ENCODE assay signal across 15 mouse cellular contexts in the genomic region with DNA sequence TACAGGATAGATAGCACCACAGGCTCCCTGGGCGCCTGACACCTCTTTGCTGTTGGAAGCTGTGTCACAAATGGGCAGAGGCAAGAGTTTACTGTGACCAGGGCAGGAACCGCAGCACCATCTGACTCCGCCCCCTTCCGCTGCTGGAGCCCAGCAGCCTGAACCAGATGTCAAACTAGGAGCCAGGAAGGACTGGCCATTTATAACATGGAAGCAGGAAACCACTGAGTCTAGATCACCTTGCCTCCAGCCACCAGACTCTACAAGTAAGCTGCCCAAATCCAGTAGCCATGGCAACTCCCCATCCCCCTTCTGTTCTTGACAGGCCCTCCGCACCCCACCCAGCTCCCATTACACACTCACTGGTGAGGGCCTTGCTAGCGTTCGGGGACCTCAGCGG. TPM values are rescaled to one million over a fixed set of nuclear protein-coding genes. Genes with fewer than 3 reads are reported as not detected.
DNase-seq lines count a peak whose midpoint lies in the region; ATAC-seq and TF ChIP-seq lines count a peak whose summit lies in the region.
"Had no signal": no experiment of that assay in that cellular context is flagged by ENCODE, and none has a peak within 500 bp of the region (broad histone marks: within the 10 kb centered on the region; RNA-seq: fewer than 3 reads in every experiment).

No protein-coding gene starts in this region.

- H3K4me3 ChIP-seq in midbrain, embryonic 13.5 days (replicated peaks), result no peak overlapping the region
- no peak overlapping the region for H3K4me3 ChIP-seq in midbrain, postnatal 0 days (ENCODE audit: low read depth, low read length)
- H3K4me3 ChIP-seq in intestine, embryonic 16.5 days (ENCODE audit: low read length), result no peak overlapping the region
- H3K4me3 ChIP-seq: embryonic facial prominence, embryonic 13.5 days; layer of hippocampus, adult 2 months; limb, embryonic 12.5 days; myocyte had no signal

- 76% methylated on average over 8 of the region's 8 CpGs for WGBS in midbrain, embryonic 13.5 days
- 77% methylated on average over 8 of the region's 8 CpGs for WGBS in midbrain, postnatal 0 days
- 77% methylated on average over 8 of the region's 8 CpGs for WGBS in intestine, embryonic 16.5 days

- TF ChIP-seq CTCF in midbrain, postnatal 0 days (IDR thresholded peaks at IDR 0.05), result no peak

- peaks cover 7% of the 10 kb centered on the region; the same call in 1 of the 2 replicates for H3K27me3 ChIP-seq in midbrain, embryonic 13.5 days
- no peaks in the 10 kb centered on the region for H3K27me3 ChIP-seq in midbrain, postnatal 0 days (ENCODE audit: insufficient read depth, low read length)
- no peaks in the 10 kb centered on the region for H3K27me3 ChIP-seq in intestine, embryonic 16.5 days (replicated peaks; ENCODE audit: control insufficient read depth, insufficient read depth, low read length)

- H3K36me3 ChIP-seq in midbrain, embryonic 13.5 days, result no peaks in the 10 kb centered on the region
- no peaks in the 10 kb centered on the region; the same call in 1 of the 2 replicates for H3K36me3 ChIP-seq in midbrain, postnatal 0 days (ENCODE audit: insufficient read depth, low read length)
- H3K36me3 ChIP-seq in intestine, embryonic 16.5 days (ENCODE audit: control insufficient read depth, insufficient read depth, low read length), result no peaks in the 10 kb centered on the region
- H3K36me3 ChIP-seq: embryonic facial prominence, embryonic 13.5 days; limb, embryonic 12.5 days had no signal

- H3K9ac ChIP-seq in midbrain, embryonic 13.5 days (replicated peaks), result no peak overlapping the region
- H3K9ac ChIP-seq in midbrain, postnatal 0 days (replicated peaks; ENCODE audit: low read length, poor library complexity, severe bottlenecking), result no peak overlapping the region
- H3K9ac ChIP-seq in intestine, embryonic 16.5 days (ENCODE audit: low read depth, low read length), result no peak overlapping the region
- H3K9ac ChIP-seq: limb, embryonic 12.5 days had no signal

- H3K9me3 ChIP-seq in midbrain, embryonic 13.5 days, result 0 out of 2 replicates have a peak, but pooled peaks cover 7% of the 10 kb centered on the region
- H3K9me3 ChIP-seq in midbrain, postnatal 0 days (ENCODE audit: low read length), result no peaks in the 10 kb centered on the region
- H3K9me3 ChIP-seq in intestine, embryonic 16.5 days (ENCODE audit: control insufficient read depth, low read length), result no peaks in the 10 kb centered on the region

- peak; percentile 51 for DNase-seq in cerebellum, adult 9-11 months
- DNase-seq in cerebellum, adult 11 months, result no peak
- DNase-seq in midbrain, postnatal 0 days (ENCODE audit: low spot score), result no peak
- peak; percentile 50 for DNase-seq in liver
- DNase-seq in lung, postnatal 10 days, result no peak
- no peak for DNase-seq in spleen, postnatal 14 days (ENCODE audit: low spot score in 2 of 2)
- DNase-seq: forebrain, postnatal 0 days had no signal

- 0 out of 2 replicates have a peak, but pooled peaks have one; percentile 12 for ATAC-seq in midbrain, embryonic 13.5 days
- no peak for ATAC-seq in midbrain, postnatal 0 days (ENCODE audit: low FRiP score)
- ATAC-seq in intestine, embryonic 16.5 days, result no peak
- ATAC-seq: lung, postnatal 0 days had no signal

- H3K4me1 ChIP-seq in midbrain, embryonic 13.5 days (replicated peaks), result peaks cover 22% of the 10 kb centered on the region
- 0 out of 2 replicates have a peak, but pooled peaks cover 4% of the 10 kb centered on the region for H3K4me1 ChIP-seq in midbrain, postnatal 0 days (ENCODE audit: insufficient read depth, low read length)
- H3K4me1 ChIP-seq in intestine, embryonic 16.5 days (ENCODE audit: control insufficient read depth, insufficient read depth, low read length), result peaks cover 5% of the 10 kb centered on the region; the same call in 1 of the 2 replicates

- no peak overlapping the region for H3K4me2 ChIP-seq in midbrain, embryonic 13.5 days (replicated peaks)
- no peak overlapping the region for H3K4me2 ChIP-seq in midbrain, postnatal 0 days (ENCODE audit: low read depth, low read length, poor library complexity, severe bottlenecking)
- H3K4me2 ChIP-seq in intestine, embryonic 16.5 days (ENCODE audit: low read depth, low read length), result no peak overlapping the region

- no peak overlapping the region for H3K27ac ChIP-seq in midbrain, embryonic 13.5 days
- no peak overlapping the region for H3K27ac ChIP-seq in midbrain, postnatal 0 days (ENCODE audit: low read depth, low read length)
- H3K27ac ChIP-seq in intestine, embryonic 16.5 days (ENCODE audit: low read length), result no peak overlapping the region
- H3K27ac ChIP-seq: embryonic facial prominence, embryonic 13.5 days; limb, embryonic 12.5 days had no signal

RNA-seq across cellular contexts. Expression of gene Frrs1l, which starts 50.3 kb away (rescaled TPM):
- polyA plus RNA-seq in midbrain, embryonic 13.5 days (2015; fragmentation: Nextera tagmentation; extraction: Ambion mirVana), result 10.9 and 12.0 TPM in 2 replicates
- 36.8 and 37.9 TPM in 2 replicates for total RNA-seq in midbrain, postnatal 0 days (2014; rRNA removed)
- 17.9 and 21.2 TPM in 2 replicates for polyA plus RNA-seq in midbrain, postnatal 0 days (2015; fragmentation: Nextera tagmentation; extraction: Ambion mirVana)
- polyA plus RNA-seq in intestine, embryonic 16.5 days (2015; fragmentation: Nextera tagmentation; extraction: Ambion mirVana), result 0.39 and 0.43 TPM in 2 replicates
- polyA plus RNA-seq: gonadal fat pad, adult 2 months; myocyte had no signal

Comparison
In these comparisons a context has a peak if more than half of its experiments do, and no peak if none do; other contexts are left out.
1. DNase-seq: peak in cerebellum, adult 9-11 months (single experiment) and liver (single experiment); none in cerebellum, adult 11 months (single experiment), midbrain, postnatal 0 days (single experiment), lung, postnatal 10 days (single experiment) and spleen, postnatal 14 days (0 of 2).